ENCODE assay signal across 9 mouse cellular contexts in the genomic region with DNA sequence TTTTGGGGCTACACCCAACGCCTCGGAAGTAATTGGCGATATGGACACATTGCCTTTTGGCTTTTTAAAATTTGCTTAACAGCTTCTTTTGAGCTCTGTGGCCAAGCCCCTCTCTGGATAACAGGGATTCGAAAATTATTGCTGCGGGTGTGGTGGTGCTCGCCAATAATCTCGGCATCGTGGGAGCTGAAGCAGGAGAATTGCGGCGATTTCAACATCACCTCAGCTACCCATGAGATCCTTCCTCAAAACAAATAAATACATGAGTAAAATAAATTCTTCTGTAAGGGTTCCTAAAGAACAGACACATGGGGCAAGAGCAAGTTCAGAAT. TPM values are rescaled to one million over a fixed set of nuclear protein-coding genes. Genes with fewer than 3 reads are reported as not detected.
DNase-seq lines count a peak whose midpoint lies in the region; ATAC-seq and TF ChIP-seq lines count a peak whose summit lies in the region.
"Had no signal": no experiment of that assay in that cellular context is flagged by ENCODE, and none has a peak within 500 bp of the region (broad histone marks: within the 10 kb centered on the region; RNA-seq: fewer than 3 reads in every experiment).

No protein-coding gene starts in this region.

- H3K27ac ChIP-seq in kidney, embryonic 14.5 days (ENCODE audit: low read depth, low read length): peak overlapping the region; percentile 91; the same call in 1 of the 2 replicates
- H3K27ac ChIP-seq in embryonic facial prominence, embryonic 10.5 days (replicated peaks): peak overlapping the region; percentile 93
- H3K27ac ChIP-seq in hindbrain, postnatal 0 days: peak overlapping the region; percentile 94
- peak overlapping the region; percentile 15; the same call in 1 of the 2 replicates for H3K27ac ChIP-seq in midbrain, embryonic 14.5 days (replicated peaks; ENCODE audit: low read depth, low read length)

- no peaks in the 10 kb centered on the region for H3K9me3 ChIP-seq in kidney, embryonic 14.5 days (ENCODE audit: control insufficient read depth, low read length)
- no peaks in the 10 kb centered on the region for H3K9me3 ChIP-seq in embryonic facial prominence, embryonic 10.5 days
- H3K9me3 ChIP-seq in hindbrain, postnatal 0 days (ENCODE audit: low read length): no peaks in the 10 kb centered on the region
- no peaks in the 10 kb centered on the region for H3K9me3 ChIP-seq in midbrain, embryonic 14.5 days (ENCODE audit: control insufficient read depth, low read length)

- 0% methylated on average over 10 of the region's 10 CpGs for WGBS in kidney, embryonic 14.5 days
- WGBS in embryonic facial prominence, embryonic 10.5 days: under 1% methylated on average over 10 of the region's 10 CpGs
- under 1% methylated on average over 10 of the region's 10 CpGs for whole genome bisulfite sequencing in hindbrain, postnatal 0 days
- WGBS in midbrain, embryonic 14.5 days: 1% methylated on average over 10 of the region's 10 CpGs

- peaks cover 15% of the 10 kb centered on the region; the same call in 1 of the 2 replicates for H3K4me1 ChIP-seq in kidney, embryonic 14.5 days (ENCODE audit: control insufficient read depth, insufficient read depth, low read length)
- H3K4me1 ChIP-seq in embryonic facial prominence, embryonic 10.5 days: peaks cover 26% of the 10 kb centered on the region
- peaks cover 7% of the 10 kb centered on the region; the same call in 1 of the 2 replicates for H3K4me1 ChIP-seq in hindbrain, postnatal 0 days (ENCODE audit: insufficient read depth, low read length)
- H3K4me1 ChIP-seq in midbrain, embryonic 14.5 days (ENCODE audit: control insufficient read depth, insufficient read depth, low read length): peaks cover 9% of the 10 kb centered on the region; the same call in 1 of the 2 replicates

- no peak for DNase-seq in kidney, postnatal 10 days
- no peak for DNase-seq in embryonic facial prominence, embryonic 10.5 days (ENCODE audit: low spot score)
- no peak for DNase-seq in hindbrain, postnatal 0 days (ENCODE audit: low spot score)
- no peak for DNase-seq in midbrain, embryonic 14.5 days
- no peak for DNase-seq in layer of hippocampus, adult 11-12 months (ENCODE audit: low spot score)
- DNase-seq in spleen, postnatal 4 days (ENCODE audit: low spot score in 2 of 2): no peak

- H3K36me3 ChIP-seq in kidney, embryonic 14.5 days (ENCODE audit: control insufficient read depth, insufficient read depth, low read length): peaks cover 38% of the 10 kb centered on the region
- peaks cover 37% of the 10 kb centered on the region for H3K36me3 ChIP-seq in embryonic facial prominence, embryonic 10.5 days (replicated peaks)
- peaks cover 20% of the 10 kb centered on the region for H3K36me3 ChIP-seq in hindbrain, postnatal 0 days (ENCODE audit: insufficient read depth, low read length)
- H3K36me3 ChIP-seq in midbrain, embryonic 14.5 days (ENCODE audit: control insufficient read depth, insufficient read depth, low read length): peaks cover 32% of the 10 kb centered on the region

- H3K4me3 ChIP-seq in kidney, embryonic 14.5 days (ENCODE audit: low read length): peak overlapping the region; percentile 94
- peak overlapping the region; percentile 98 for H3K4me3 ChIP-seq in embryonic facial prominence, embryonic 10.5 days
- peak overlapping the region; percentile 76 for H3K4me3 ChIP-seq in hindbrain, postnatal 0 days (ENCODE audit: low read length)
- peak overlapping the region; percentile 90 for H3K4me3 ChIP-seq in midbrain, embryonic 14.5 days (replicated peaks; ENCODE audit: low read depth, low read length)

- no peaks in the 10 kb centered on the region for H3K27me3 ChIP-seq in kidney, embryonic 14.5 days (ENCODE audit: control insufficient read depth, insufficient read depth, low read length)
- H3K27me3 ChIP-seq in embryonic facial prominence, embryonic 10.5 days (replicated peaks; ENCODE audit: low read depth, poor library complexity, severe bottlenecking): no peaks in the 10 kb centered on the region
- H3K27me3 ChIP-seq in hindbrain, postnatal 0 days (ENCODE audit: insufficient read depth, low read length): no peaks in the 10 kb centered on the region
- no peaks in the 10 kb centered on the region for H3K27me3 ChIP-seq in midbrain, embryonic 14.5 days (ENCODE audit: control insufficient read depth, insufficient read depth, low read length)

- H3K4me2 ChIP-seq in kidney, embryonic 14.5 days (replicated peaks; ENCODE audit: low read depth, low read length): peak overlapping the region; percentile 68
- H3K4me2 ChIP-seq in hindbrain, postnatal 0 days (ENCODE audit: low read depth, low read length): peak overlapping the region; percentile 70
- peak overlapping the region; percentile 78 for H3K4me2 ChIP-seq in midbrain, embryonic 14.5 days (ENCODE audit: low read length)

- H3K9ac ChIP-seq in kidney, embryonic 14.5 days (ENCODE audit: low read depth, low read length): peak overlapping the region; percentile 98
- peak overlapping the region; percentile 92 for H3K9ac ChIP-seq in hindbrain, postnatal 0 days (replicated peaks; ENCODE audit: low read length)
- peak overlapping the region; percentile 52 for H3K9ac ChIP-seq in midbrain, embryonic 14.5 days (replicated peaks; ENCODE audit: low read length)

- TF ChIP-seq CTCF in hindbrain, postnatal 0 days (IDR thresholded peaks at IDR 0.05; ENCODE audit: low read depth): no peak

- ATAC-seq in kidney, embryonic 14.5 days (ENCODE audit: low FRiP score, low TSS enrichment): no peak
- ATAC-seq in hindbrain, postnatal 0 days: peak; percentile 60
- no peak for ATAC-seq in midbrain, embryonic 14.5 days (ENCODE audit: low FRiP score, low TSS enrichment)
- no peak for ATAC-seq in activated CD4-positive, CD25-positive, alpha-beta regulatory T cell, adult 4 months

RNA-seq across cellular contexts. Expression of gene Rpl23, which starts 0.3 kb away (rescaled TPM):
- polyA plus RNA-seq in kidney, embryonic 14.5 days (2014; fragmentation: Nextera tagmentation; extraction: Ambion mirVana): 695 and 947 TPM in 2 replicates
- 481 and 487 TPM in 2 replicates for polyA plus RNA-seq in embryonic facial prominence, embryonic 10.5 days (2016; fragmentation: Nextera tagmentation; extraction: Ambion mirVana)
- total RNA-seq in hindbrain, postnatal 0 days (2014; rRNA removed): 124 and 141 TPM in 2 replicates
- 351 and 362 TPM in 2 replicates for polyA plus RNA-seq in hindbrain, postnatal 0 days (2015; fragmentation: Nextera tagmentation; extraction: Ambion mirVana)
- polyA plus RNA-seq in midbrain, embryonic 14.5 days (2014; fragmentation: Nextera tagmentation; extraction: Ambion mirVana): 363 and 413 TPM in 2 replicates
- 1,000 to 10,000 TPM; 1,077 to 1,095 TPM for polyA plus RNA-seq in activated CD4-positive, CD25-positive, alpha-beta regulatory T cell, adult 4 months (2017; shearing (Covaris generic))

RNA-seq across cellular contexts. Expression of gene 1700001P01Rik, which starts 6.8 kb away (rescaled TPM):
- polyA plus RNA-seq in kidney, embryonic 14.5 days (2014; fragmentation: Nextera tagmentation; extraction: Ambion mirVana): 0.56 TPM in 1 of 2 replicates, not detected in the other
- 0.85 and 1.1 TPM in 2 replicates for polyA plus RNA-seq in embryonic facial prominence, embryonic 10.5 days (2016; fragmentation: Nextera tagmentation; extraction: Ambion mirVana)
- total RNA-seq in hindbrain, postnatal 0 days (2014; rRNA removed): not detected in 2 replicates
- not detected in 2 replicates for polyA plus RNA-seq in hindbrain, postnatal 0 days (2015; fragmentation: Nextera tagmentation; extraction: Ambion mirVana)
- polyA plus RNA-seq in midbrain, embryonic 14.5 days (2014; fragmentation: Nextera tagmentation; extraction: Ambion mirVana): not detected in 2 replicates
- polyA plus RNA-seq in activated CD4-positive, CD25-positive, alpha-beta regulatory T cell, adult 4 months (2017; shearing (Covaris generic)): under 1 TPM in 1 of 2 experiments, not detected in 1; 0.74 TPM
- total RNA-seq: gastrocnemius, postnatal 36 days had no signal

RNA-seq across cellular contexts. Expression of gene Cwc25, which starts 16.2 kb away (rescaled TPM):
- polyA plus RNA-seq in kidney, embryonic 14.5 days (2014; fragmentation: Nextera tagmentation; extraction: Ambion mirVana): 12.6 and 13.7 TPM in 2 replicates
- polyA plus RNA-seq in embryonic facial prominence, embryonic 10.5 days (2016; fragmentation: Nextera tagmentation; extraction: Ambion mirVana): 22.0 and 24.2 TPM in 2 replicates
- 13.3 and 14.2 TPM in 2 replicates for total RNA-seq in hindbrain, postnatal 0 days (2014; rRNA removed)
- 11.9 and 12.9 TPM in 2 replicates for polyA plus RNA-seq in hindbrain, postnatal 0 days (2015; fragmentation: Nextera tagmentation; extraction: Ambion mirVana)
- 10.9 and 13.2 TPM in 2 replicates for polyA plus RNA-seq in midbrain, embryonic 14.5 days (2014; fragmentation: Nextera tagmentation; extraction: Ambion mirVana)
- 10 to 100 TPM; 21.3 to 22.8 TPM for polyA plus RNA-seq in activated CD4-positive, CD25-positive, alpha-beta regulatory T cell, adult 4 months (2017; shearing (Covaris generic))

RNA-seq across cellular contexts. Expression of gene Lasp1, which starts 16.3 kb away (rescaled TPM):
- 46.9 and 57.2 TPM in 2 replicates for polyA plus RNA-seq in kidney, embryonic 14.5 days (2014; fragmentation: Nextera tagmentation; extraction: Ambion mirVana)
- 90.5 and 98.7 TPM in 2 replicates for polyA plus RNA-seq in embryonic facial prominence, embryonic 10.5 days (2016; fragmentation: Nextera tagmentation; extraction: Ambion mirVana)
- 177 and 187 TPM in 2 replicates for total RNA-seq in hindbrain, postnatal 0 days (2014; rRNA removed)
- polyA plus RNA-seq in hindbrain, postnatal 0 days (2015; fragmentation: Nextera tagmentation; extraction: Ambion mirVana): 121 and 137 TPM in 2 replicates
- 114 and 138 TPM in 2 replicates for polyA plus RNA-seq in midbrain, embryonic 14.5 days (2014; fragmentation: Nextera tagmentation; extraction: Ambion mirVana)
- polyA plus RNA-seq in activated CD4-positive, CD25-positive, alpha-beta regulatory T cell, adult 4 months (2017; shearing (Covaris generic)): 10 to 100 TPM; 44.4 to 52.4 TPM

RNA-seq across cellular contexts. Expression of gene Pip4k2b, which starts 38.0 kb away (rescaled TPM):
- polyA plus RNA-seq in kidney, embryonic 14.5 days (2014; fragmentation: Nextera tagmentation; extraction: Ambion mirVana): 1.9 and 2.6 TPM in 2 replicates
- polyA plus RNA-seq in embryonic facial prominence, embryonic 10.5 days (2016; fragmentation: Nextera tagmentation; extraction: Ambion mirVana): 1.9 and 2.1 TPM in 2 replicates
- total RNA-seq in hindbrain, postnatal 0 days (2014; rRNA removed): 127 TPM in 2 replicates
- polyA plus RNA-seq in hindbrain, postnatal 0 days (2015; fragmentation: Nextera tagmentation; extraction: Ambion mirVana): 4.3 and 5.1 TPM in 2 replicates
- 4.8 and 7.7 TPM in 2 replicates for polyA plus RNA-seq in midbrain, embryonic 14.5 days (2014; fragmentation: Nextera tagmentation; extraction: Ambion mirVana)
- polyA plus RNA-seq in activated CD4-positive, CD25-positive, alpha-beta regulatory T cell, adult 4 months (2017; shearing (Covaris generic)): 1 to 10 TPM; 2.0 to 2.3 TPM

Comparison
In these comparisons a context has a peak if more than half of its experiments do, and no peak if none do; other contexts are left out.
1. H3K27ac ChIP-seq: peak in every context shown above with its lines; median percentile 94 in hindbrain, postnatal 0 days; 93 in embryonic facial prominence, embryonic 10.5 days; 91 in kidney, embryonic 14.5 days; 15 in midbrain, embryonic 14.5 days.